Mouse (Mus musculus) forebrain, embryonic 11.5 days (tissue): ENCODE data around the gene Zfp639. TPM values are rescaled to one million over a fixed set of nuclear protein-coding genes. Genes with fewer than 3 reads are reported as not detected.

Source experiments
- ATAC-seq: fragments of 200-750 bp; cut with Nextera tagmentation; replicated peaks from 2 replicates; pipeline ENCODE4 v1.8.0; 2017; ENCODE audit warnings: moderate TSS enrichment; ENCODE audit not compliant: low FRiP score
- DNase-seq: peaks from one replicate; pipeline ENCODE4 v3.0.0-alpha.2; 2017; ENCODE audit warnings: low spot score
- H3K27ac ChIP-seq: fragments of 300-500 bp; sonication (generic); 2 replicates; pipeline ENCODE4 v1.5.1; 2014; ENCODE audit warnings: low read depth, low read length
- H3K27me3 ChIP-seq: fragments of 300-500 bp; sonication (generic); 2 replicates; pipeline ENCODE4 v1.6.1; 2014; ENCODE audit warnings: mild to moderate bottlenecking, low read length, mixed read lengths; ENCODE audit not compliant: control insufficient read depth, insufficient read depth
- H3K36me3 ChIP-seq: fragments of 300-500 bp; sonication (generic); 2 replicates; pipeline ENCODE4 v1.6.1; 2014; ENCODE audit warnings: mild to moderate bottlenecking, low read length, moderate library complexity, mixed read lengths; ENCODE audit not compliant: control insufficient read depth, insufficient read depth
- H3K4me1 ChIP-seq: fragments of 300-500 bp; sonication (generic); replicated peaks from 2 replicates; pipeline ENCODE4 v1.6.1; 2014; ENCODE audit warnings: low read length, mixed read lengths; ENCODE audit not compliant: control insufficient read depth, insufficient read depth
- H3K4me2 ChIP-seq: fragments of 300-500 bp; sonication (generic); 2 replicates; pipeline ENCODE4 v1.6.1; 2014; ENCODE audit warnings: low read depth, mild to moderate bottlenecking, low read length, moderate library complexity, mixed read lengths; ENCODE audit not compliant: severe bottlenecking
- H3K4me3 ChIP-seq: fragments of 300-500 bp; sonication (generic); 2 replicates; pipeline ENCODE4 v1.5.1; 2014; ENCODE audit warnings: low read depth, low read length
- H3K9ac ChIP-seq: fragments of 300-500 bp; sonication (generic); 2 replicates; pipeline ENCODE4 v1.6.1; 2014; ENCODE audit warnings: low read length
- H3K9me3 ChIP-seq: fragments of 300-500 bp; sonication (generic); 2 replicates; pipeline ENCODE4 v1.6.1; 2016; ENCODE audit warnings: low read length, mixed read lengths; ENCODE audit not compliant: control insufficient read depth
- WGBS: fragments of 180-500 bp; shearing (Covaris S2); extraction: QIAGEN DNeasy Blood & Tissue Kit; methylation state at CpG from one replicate; pipeline ENCODE4 v1.1.7; 2014; 5-methylcytosine and 5-hydroxymethylcytosine counted together
- polyA plus RNA-seq: library from polyadenylated mRNA; unstranded; fragments of >200 nt; fragmentation: Nextera tagmentation; extraction: Ambion mirVana; gene quantifications from 2 replicates; pipeline ENCODE4 v1.2.1, GENCODE M21; 2014

Gene Zfp639
- polyA plus RNA-seq, 1 experiment from 2014 or later, result 56.9 TPM

- 87% methylated on average over 3 of the region's 3 CpGs for WGBS
- Histone ChIP-seq H3K4me3 (no peak overlapping the region), H3K4me2 (no peak overlapping the region), H3K27ac (no peak overlapping the region), H3K9me3 (no peaks in the 10 kb centered on the region), H3K36me3 (no peaks in the 10 kb centered on the region), H3K4me1 (no peaks in the 10 kb centered on the region), H3K9ac (no peak overlapping the region), H3K27me3 (no peaks in the 10 kb centered on the region)
- no peak for DNase-seq
- no peak for ATAC-seq
These were observed 27.0 kb upstream of the Zfp639 start for GRCm38 (mm10) chr3:32483035-32483434.

- no peak overlapping the region for H3K4me2 ChIP-seq
- DNase-seq (no peak), ATAC-seq (no peak)
- no peaks in the 10 kb centered on the region for H3K27me3 ChIP-seq
- H3K4me3 ChIP-seq, result no peak overlapping the region
- 80% methylated on average over 4 of the region's 4 CpGs for WGBS
- no peaks in the 10 kb centered on the region for H3K4me1 ChIP-seq
- no peaks in the 10 kb centered on the region for H3K9me3 ChIP-seq
- H3K36me3 ChIP-seq, result no peaks in the 10 kb centered on the region
- H3K27ac ChIP-seq, result no peak overlapping the region
- no peak overlapping the region for H3K9ac ChIP-seq
These were observed 23.5 kb upstream of the Zfp639 start for GRCm38 (mm10) chr3:32486543-32486942.

GRCm38 (mm10) chr3:32488172-32488571 lies 21.9 kb upstream of the Zfp639 start:
- ATAC-seq (no peak), DNase-seq (no peak)
- no peak overlapping the region for H3K4me2 ChIP-seq
- H3K27me3 ChIP-seq, result no peaks in the 10 kb centered on the region
- no peaks in the 10 kb centered on the region for H3K36me3 ChIP-seq
- WGBS, result 85% methylated on average over 6 of the region's 6 CpGs
- no peaks in the 10 kb centered on the region for H3K9me3 ChIP-seq
- H3K4me1 ChIP-seq, result no peaks in the 10 kb centered on the region
- no peak overlapping the region for H3K9ac ChIP-seq
- H3K27ac ChIP-seq, result no peak overlapping the region
- H3K4me3 ChIP-seq, result no peak overlapping the region

- Histone ChIP-seq H3K4me2 (no peak overlapping the region), H3K9me3 (no peaks in the 10 kb centered on the region), H3K9ac (no peak overlapping the region), H3K4me1 (no peaks in the 10 kb centered on the region), H3K27ac (no peak overlapping the region), H3K36me3 (no peaks in the 10 kb centered on the region), H3K27me3 (no peaks in the 10 kb centered on the region), H3K4me3 (no peak overlapping the region)
- no peak for ATAC-seq
- DNase-seq, result no peak
- WGBS, result 81% methylated on average over 15 of the region's 15 CpGs
These were observed 19.8 kb upstream of the Zfp639 start for GRCm38 (mm10) chr3:32490076-32490927.

GRCm38 (mm10) chr3:32490928-32491315 lies 19.1 kb upstream of the Zfp639 start:
- Histone ChIP-seq H3K4me3 (no peak overlapping the region), H3K4me1 (no peaks in the 10 kb centered on the region; the same call in 1 of the 2 replicates), H3K4me2 (no peak overlapping the region), H3K9me3 (no peaks in the 10 kb centered on the region), H3K27me3 (no peaks in the 10 kb centered on the region), H3K36me3 (no peaks in the 10 kb centered on the region), H3K27ac (no peak overlapping the region), H3K9ac (no peak overlapping the region)
- no peak for ATAC-seq
- DNase-seq, result no peak

- Histone ChIP-seq H3K36me3 (no peaks in the 10 kb centered on the region), H3K9ac (no peak within 1 kb of the TSS), H3K27ac (no peak within 1 kb of the TSS), H3K4me2 (no peak within 1 kb of the TSS), H3K4me1 (no peaks in the 10 kb centered on the region; the same call in 1 of the 2 replicates), H3K9me3 (no peaks in the 10 kb centered on the region), H3K4me3 (no peak within 1 kb of the TSS), H3K27me3 (no peaks in the 10 kb centered on the region)
- ATAC-seq, result no peak
- DNase-seq, result no peak
- WGBS, result 82% methylated on average over 11 of the region's 11 CpGs
These were observed 17.7 kb upstream of the Zfp639 start, which contains the start of gene Kcnmb3 for GRCm38 (mm10) chr3:32492097-32493090. Gene Kcnmb3, minus strand, starts transcription at chr3:32492231.

- WGBS, result 85% methylated on average over 8 of the region's 8 CpGs
- Histone ChIP-seq H3K27ac (no peak overlapping the region), H3K27me3 (no peaks in the 10 kb centered on the region), H3K36me3 (no peaks in the 10 kb centered on the region), H3K4me3 (no peak overlapping the region), H3K4me2 (no peak overlapping the region), H3K9me3 (no peaks in the 10 kb centered on the region), H3K9ac (no peak overlapping the region), H3K4me1 (no peaks in the 10 kb centered on the region; the same call in 1 of the 2 replicates)
- ATAC-seq, result no peak
- DNase-seq, result no peak
These were observed 15.5 kb upstream of the Zfp639 start for GRCm38 (mm10) chr3:32494387-32495087.

- H3K4me2 ChIP-seq, result no peak overlapping the region
- no peak overlapping the region for H3K4me3 ChIP-seq
- H3K27me3 ChIP-seq, result no peaks in the 10 kb centered on the region
- no peaks in the 10 kb centered on the region for H3K9me3 ChIP-seq
- no peaks in the 10 kb centered on the region; the same call in 1 of the 2 replicates for H3K4me1 ChIP-seq
- H3K36me3 ChIP-seq, result no peaks in the 10 kb centered on the region
- 56% methylated on average over 8 of the region's 8 CpGs for WGBS
- ATAC-seq, result no peak
- H3K9ac ChIP-seq, result no peak overlapping the region
- DNase-seq, result no peak
- H3K27ac ChIP-seq, result no peak overlapping the region
These were observed 14.8 kb upstream of the Zfp639 start for GRCm38 (mm10) chr3:32495088-32495770.
